Mouse (Mus musculus): ENCODE data around the gene Riox1.

Riox1 gene

DNA sequence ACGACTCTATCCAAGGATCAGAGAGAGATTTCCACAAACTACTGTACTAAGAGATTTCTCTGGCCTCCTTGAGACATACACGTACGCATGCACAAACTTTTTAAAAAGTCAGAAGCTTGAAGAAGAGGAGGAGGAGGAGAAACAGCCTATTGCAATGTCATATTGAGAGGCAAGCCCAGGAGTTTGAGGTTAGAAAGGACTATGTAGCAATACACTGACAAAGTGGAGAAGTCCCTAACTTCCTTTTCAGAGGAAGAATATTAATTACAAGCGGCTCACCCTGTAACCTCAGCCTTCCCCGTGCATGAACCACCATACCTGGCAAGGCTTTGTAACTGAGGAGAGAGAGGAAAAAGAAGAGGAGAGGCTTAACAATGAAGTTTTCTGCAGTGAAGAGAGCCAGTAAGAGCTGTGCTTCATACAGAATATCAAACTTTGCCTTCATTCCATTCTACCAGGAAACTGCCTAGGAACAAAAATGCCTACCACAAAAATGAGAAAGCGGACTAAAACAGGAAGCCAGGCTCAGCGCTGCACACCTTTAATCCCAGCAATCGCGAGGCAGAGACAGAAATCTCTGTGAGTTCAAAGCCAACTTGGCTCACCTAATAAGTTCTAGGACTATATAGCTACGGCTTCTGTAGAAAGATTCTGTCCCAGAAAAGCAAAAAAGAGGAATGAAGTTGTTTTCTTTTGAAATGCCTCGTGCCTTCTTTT, 474 bp upstream of the Riox1 start:
- no peak for DNase-seq

DNA sequence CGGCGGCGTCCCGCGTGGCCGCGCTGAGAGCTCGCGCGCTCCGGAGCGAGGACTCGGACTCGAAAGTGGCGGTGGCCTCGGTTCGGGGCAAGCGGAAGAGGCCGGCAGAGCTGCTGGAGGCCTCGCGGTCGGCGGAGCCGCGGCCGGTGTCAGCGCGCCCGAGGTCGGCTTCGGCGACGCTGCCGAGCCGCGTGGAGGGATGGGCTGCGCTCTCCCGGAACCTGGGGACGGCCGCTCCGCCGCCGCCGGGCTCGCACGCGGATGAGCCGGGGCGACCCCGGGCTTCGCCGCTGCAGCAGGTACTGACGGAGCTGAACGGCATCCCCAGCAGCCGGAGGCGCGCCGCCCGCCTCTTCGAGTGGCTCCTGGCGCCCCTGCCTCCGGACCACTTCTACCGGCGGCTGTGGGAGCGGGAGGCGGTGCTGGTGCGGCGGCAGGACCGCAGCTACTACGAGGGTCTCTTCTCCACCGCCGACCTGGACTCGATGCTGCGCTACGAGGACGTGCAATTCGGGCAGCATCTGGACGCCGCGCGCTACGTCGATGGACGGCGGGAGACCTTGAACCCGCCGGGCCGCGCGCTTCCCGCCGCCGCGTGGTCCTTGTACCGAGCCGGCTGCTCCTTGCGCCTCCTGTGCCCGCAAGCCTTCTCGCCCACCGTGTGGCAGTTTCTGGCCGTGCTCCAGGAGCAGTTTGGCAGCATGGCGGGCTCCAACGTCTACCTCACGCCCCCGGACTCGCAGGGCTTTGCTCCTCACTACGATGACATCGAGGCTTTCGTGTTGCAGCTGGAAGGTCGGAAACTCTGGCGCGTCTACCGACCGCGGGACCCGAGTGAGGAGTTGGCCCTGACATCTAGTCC, 663 bp downstream of the Riox1 start:
- DNase-seq: no peak

DNA sequence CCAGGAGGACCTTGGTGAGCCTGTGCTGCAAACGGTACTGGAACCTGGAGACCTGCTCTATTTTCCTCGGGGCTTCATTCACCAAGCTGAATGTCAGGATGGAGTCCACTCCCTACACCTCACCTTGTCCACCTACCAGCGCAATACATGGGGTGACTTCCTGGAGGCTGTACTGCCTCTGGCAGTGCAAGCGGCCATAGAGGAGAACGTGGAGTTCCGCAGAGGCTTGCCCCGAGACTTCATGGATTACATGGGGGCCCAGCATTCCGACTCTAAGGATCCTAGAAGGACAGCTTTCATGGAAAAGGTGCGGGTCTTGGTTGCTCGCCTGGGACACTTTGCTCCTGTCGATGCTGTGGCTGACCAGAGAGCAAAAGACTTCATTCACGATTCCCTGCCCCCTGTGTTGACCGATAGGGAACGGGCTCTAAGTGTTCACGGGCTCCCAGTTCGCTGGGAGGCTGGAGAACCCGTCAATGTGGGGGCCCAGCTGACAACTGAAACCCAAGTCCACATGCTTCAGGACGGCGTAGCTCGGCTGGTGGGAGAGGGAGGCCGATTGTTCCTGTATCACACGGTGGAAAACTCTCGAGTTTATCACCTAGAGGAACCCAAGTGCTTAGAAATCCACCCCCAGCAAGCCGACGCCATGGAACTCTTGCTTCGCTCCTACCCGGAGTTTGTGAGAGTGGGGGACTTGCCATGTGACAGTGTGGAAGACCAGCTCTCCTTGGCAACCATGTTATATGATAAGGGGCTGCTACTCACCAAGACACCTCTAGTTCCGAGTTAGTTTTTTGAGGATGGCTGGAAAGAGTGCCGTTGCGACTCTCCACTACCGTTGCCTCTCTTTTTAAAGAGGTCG, 1.5 kb downstream of the Riox1 start:
- no peak for DNase-seq

DNA sequence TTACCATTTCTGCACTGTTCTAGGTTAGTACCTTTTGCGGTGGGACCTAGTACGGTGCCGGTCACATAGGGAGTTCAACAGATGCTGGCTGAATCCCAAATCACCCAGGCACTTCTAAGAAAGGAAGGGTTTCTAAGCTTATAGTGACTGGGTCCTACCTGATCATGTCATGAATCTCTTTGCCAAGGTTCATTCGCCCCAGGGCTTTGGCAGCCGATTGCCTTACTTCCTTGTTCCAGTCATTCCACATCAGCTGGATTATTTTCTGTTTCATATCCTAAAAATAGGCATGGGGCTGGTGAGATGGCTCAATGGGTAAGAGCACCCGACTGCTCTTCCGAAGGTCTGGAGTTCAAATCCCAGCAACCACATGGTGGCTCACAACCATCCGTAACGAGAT, 7.9 kb downstream of the Riox1 start:
- DNase-seq: peak; percentile 26

DNA sequence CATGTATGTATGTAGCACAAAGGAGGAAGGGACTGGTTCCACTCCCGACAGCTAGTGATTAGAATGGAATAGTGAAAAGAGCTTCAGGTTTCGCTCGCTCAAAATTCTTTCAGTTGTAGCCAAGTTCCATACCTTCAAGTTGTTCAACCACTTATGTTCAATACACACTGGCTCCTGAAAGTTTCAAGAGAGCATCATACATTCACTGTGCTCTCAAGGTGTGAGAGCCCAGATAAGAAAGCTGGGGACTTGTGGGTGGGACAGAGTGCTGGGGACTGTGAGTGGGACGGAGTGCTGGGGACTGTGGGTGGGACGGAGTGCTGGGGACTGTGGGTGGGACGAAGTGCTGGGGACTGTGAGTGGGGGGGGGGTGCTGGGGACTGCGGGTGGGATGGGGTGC, 14.8 kb downstream of the Riox1 start:
- no peak for DNase-seq

DNA sequence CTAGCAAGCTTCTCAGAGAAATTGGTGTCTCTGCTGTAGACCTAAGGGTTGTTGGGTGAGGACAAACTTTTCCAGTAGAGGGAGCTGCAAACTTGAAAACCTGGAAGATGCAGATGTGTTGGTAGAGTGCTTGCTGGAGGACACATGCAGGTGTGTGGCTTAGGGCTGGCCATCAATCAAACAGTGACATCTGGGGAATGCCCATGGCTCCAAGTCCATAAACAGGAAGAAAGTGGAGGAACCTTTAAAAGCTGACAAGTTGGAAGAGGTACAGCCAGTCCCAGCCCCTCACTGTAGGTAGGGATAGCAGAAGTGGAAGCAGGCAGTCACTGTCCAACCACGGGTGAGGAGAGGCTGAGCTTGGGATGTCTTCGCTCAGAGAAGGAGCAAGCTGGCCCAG, 21.7 kb downstream of the Riox1 start:
- DNase-seq: peak; percentile 86

DNA sequence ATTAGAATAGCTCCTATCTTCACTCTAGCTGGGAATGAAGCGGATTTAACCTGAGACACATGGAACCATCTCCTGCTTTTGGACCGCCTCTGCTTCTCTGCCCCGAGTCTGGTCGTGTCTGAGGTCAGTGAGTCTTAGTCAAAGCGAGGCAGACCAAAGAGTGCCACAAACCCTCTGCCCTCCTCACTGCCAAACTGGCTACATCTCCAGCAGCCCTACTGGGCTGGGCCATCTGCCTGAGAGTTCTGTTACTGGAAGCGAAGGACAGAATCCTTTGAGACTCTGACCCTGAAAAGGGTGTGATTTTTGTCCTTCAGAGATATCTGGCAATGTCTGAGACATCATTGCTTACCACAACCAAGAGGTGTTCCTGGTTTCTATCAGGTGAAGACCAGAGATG, 28.5 kb downstream of the Riox1 start:
- DNase-seq: no peak

DNA sequence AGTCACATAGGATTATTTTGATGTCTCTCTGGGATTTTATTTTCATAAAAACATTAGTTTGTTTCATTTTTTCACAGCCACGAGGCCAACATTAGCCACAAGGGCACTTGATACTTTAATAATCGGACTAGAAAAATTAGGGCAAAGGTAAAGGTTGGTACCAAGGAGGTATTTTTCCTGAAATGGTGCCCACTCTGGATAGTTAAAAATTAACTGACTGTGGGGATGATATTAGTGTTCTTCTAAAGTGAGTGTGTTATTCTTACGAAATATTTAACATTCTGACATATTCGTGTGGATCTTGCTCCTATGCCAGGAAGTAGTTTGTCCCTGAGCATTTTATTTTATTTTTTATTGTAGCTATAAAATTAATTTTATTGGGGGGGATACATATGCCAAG, 31.2 kb downstream of the Riox1 start:
- peak; percentile 80 for DNase-seq

DNA sequence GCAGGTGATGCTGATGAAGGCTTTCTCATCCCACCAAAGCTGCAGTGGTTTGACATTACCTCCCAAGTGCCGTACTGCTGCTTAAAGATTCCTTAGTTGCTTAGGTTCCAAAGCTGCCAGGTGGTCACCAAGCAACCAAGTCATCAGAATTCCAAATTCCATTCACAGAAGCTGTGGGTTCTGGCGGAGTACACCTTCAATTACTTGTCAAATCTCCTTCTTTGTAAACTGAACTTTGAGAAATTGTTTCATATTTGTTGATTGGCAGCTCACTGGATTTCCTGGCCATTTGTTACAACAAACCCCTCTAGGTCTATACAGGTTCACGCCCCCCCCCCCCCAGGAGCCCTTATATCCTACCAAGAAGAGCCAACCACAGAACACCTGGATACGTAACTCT, 34.3 kb downstream of the Riox1 start, which contains the start of gene Heatr4:
Gene Heatr4 (minus strand): TSS at position 101 of the 400 bp plus-strand sequence.
- no peak for DNase-seq

DNA sequence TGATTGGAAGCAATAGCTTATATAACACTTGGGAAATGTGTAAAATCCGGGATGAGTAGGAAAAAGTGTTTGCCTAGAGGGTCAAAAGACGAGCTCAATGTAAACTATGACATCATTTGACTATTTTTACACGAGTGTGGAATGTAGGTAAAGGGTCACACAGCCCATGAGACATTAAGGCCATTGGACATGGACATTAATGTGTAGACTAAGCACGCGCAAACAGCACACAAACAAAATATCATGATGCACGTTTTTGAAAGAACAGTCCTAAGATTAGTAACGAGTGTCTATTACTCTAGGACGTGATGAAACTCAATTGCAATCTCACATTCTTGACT, 36.8 kb downstream of the Riox1 start:
- DNase-seq: no peak

DNA sequence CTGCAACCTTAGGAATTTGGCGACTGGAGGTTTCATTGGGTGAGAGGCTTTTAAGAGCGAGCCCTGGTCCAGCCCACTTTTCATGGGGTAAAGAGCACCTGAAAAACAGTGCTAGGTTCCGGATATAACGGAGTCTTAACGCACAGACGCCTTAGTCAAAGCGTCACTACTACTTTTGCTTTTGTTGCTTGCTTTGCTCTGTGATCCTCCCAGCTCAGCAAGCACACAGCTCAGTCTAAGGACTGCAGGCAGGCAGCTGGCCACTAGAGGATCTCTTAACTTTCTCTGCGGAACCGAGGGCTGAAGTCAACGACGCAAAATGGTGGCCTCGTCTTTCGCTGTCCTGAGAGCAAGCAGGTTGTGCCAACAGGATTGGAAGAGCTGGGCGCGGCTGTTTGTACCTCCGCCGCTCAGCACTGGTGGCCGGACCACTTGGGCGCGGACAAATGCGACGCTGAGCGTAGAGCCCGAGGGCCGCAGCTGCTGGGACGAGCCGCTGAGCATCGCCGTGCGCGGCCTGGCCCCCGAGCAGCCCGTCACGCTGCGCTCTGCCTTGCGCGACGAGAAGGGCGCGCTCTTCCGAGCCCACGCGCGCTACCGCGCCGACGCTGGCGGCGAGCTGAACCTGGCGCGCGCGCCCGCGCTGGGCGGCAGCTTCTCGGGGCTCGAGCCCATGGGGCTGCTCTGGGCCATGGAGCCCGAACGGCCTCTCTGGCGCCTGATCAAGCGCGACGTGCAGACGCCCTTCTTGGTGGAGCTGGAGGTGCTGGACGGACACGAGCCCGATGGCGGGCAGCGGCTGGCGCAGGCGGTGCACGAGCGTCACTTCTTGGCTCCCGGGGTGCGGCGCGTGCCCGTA, 37.4 kb downstream of the Riox1 start, which contains the start of gene Acot2:
Gene Acot2 (plus strand): TSS at position 279 of the 859 bp plus-strand sequence.
- DNase-seq: peak; percentile 88

DNA sequence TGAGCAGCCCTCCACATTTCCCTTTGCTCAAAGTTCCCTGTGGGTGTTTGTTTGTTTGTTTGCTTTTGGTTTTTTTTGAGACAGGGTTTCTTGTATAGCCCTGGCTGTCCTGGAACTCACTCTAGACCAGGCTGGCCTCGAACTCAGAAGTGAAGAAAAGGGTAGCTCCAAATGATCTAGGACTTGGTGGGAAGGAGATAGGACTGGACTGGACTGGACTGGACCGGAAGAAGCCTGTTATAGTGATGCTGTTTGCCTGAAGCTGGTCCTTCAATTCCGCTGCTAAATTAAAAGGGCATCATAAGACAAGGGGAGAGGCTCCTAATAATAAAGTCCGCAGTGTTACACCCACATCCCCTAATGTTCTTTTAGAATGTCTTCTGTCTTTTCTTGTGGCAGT, 38.1 kb downstream of the Riox1 start:
- no peak for DNase-seq

DNA sequence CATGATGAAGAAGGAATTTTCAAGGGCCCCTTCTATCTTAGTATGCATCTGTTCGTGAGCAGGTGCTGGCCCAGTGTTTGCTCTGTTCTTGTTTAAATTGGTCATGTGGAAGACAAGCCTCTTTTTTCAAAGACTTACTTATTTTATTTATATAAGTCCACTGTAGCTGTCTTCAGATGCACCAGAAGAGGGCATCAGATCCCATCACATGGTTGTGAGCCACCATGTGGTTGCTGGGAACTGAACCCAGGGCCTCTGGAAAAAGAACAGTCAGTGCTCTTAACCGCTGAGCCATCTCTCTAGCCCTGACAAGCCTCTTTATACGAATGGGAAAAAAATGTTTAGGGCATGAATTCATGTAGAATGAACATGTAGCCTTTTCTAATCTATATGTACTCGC, 39.0 kb downstream of the Riox1 start:
- DNase-seq: no peak

DNA sequence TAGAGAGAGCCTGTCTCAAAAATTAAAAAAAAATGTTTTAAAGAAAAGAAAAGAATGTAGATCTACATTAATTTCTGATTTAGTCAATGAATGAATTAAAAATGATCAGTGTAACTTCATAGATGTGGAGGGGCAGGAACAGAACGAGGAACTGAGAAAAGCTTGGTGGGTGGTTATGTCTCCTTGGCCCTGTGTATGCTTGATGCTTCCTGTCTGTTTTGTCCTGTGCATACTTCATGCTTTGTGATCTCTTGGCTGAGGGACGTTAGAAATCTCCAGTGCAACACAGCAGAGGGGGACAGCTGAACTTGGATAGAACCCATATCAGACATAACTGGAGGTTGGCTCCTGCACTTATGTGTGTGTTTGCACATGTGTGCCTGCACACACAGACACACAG, 46.8 kb downstream of the Riox1 start:
- DNase-seq: no peak

DNA sequence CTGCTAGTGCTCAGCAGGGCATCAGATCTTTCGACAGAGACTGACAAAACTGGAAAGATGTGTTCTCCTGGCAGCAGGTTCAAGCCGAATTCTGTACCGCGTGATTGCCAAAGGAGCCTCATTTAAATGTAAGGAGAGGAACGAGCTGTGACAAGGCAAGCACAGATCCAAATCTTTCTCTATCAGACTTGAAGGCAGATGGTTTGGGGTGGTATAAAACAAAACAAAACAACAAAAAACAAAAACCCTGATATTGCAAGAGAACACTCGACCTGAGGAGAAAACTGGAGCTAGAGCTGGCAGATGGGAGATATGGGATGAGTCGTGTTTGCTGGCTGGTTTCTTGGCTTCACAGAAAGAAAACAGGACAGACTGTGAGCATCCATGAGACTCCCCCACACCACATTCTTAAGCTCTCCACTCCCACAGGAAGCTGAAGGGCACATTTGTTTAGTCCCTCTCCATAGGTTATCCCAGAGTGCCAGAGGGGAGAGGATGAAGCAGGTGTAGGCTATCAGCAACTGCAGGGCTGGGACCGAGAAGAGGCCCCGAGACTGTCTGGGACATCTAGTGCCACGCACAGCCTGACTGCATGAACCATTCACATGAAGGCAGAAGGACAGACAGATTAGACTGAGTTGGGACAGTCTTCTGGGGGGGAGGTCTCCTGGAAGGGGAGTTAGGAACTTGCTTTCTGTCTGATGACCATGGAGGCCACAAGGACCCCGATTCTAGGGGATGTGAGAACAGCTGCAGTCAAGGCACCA, 48.1 kb downstream of the Riox1 start:
- DNase-seq: no peak

DNA sequence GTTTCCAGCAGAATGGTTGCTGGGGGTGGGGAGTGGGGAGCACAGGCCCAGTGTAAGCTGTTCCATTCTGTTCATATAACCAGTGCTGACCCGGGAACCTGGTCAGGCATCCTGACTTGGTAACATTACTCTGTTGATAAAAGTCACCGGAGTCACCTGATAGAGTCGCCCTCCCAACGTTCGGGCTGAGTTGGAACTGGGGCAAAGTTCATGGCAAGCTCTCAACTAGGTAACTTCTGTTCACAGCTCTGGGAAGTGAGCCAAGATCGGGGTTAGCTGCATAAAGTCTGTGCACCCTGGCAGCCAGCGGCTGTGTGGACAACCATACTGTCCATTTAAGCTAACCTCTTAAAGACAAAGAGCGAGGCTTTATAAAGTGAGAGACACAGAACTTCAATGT, 48.8 kb downstream of the Riox1 start:
- DNase-seq: peak; percentile 96

DNA sequence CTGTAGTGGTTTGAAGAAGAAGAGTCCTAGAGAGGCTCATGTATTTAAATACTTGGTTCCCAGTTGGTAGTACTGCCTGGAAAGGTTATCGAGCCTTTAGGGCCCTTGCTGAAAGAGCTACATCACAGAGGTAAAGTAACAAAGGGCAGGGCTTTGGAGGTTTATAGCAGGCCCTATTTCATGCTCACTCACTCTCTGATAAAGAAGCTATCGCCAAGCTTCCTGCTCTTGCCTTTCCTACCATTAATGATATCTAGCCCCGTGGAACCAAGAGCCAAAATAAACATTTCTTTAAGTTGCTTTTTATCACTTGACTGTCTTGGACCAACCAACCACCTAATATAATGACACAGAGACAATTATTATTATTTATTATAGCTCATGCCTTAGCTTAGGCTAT, 50.0 kb downstream of the Riox1 start:
- no peak for DNase-seq

All from kidney, adult 9 months (tissue).